Mouse (Mus musculus) lung, embryonic 15.5 days (tissue): ENCODE measurements around the gene Synrg. TPM values are rescaled to one million over a fixed set of nuclear protein-coding genes. Genes with fewer than 3 reads are reported as not detected.

Experiments
- ATAC-seq: fragments of 200-750 bp; cut with Nextera tagmentation; 2 replicates; pipeline ENCODE4 v1.8.0; 2017; ENCODE audit warnings: moderate number of reproducible peaks, borderline replicate concordance; ENCODE audit not compliant: low FRiP score, low TSS enrichment; ENCODE audit errors: extremely low read depth
- H3K27ac ChIP-seq: fragments of 300-500 bp; sonication (generic); 2 replicates; pipeline ENCODE4 v1.5.1; 2015; ENCODE audit warnings: moderate library complexity, mild to moderate bottlenecking, inconsistent platforms
- H3K27me3 ChIP-seq: fragments of 300-500 bp; sonication (generic); 2 replicates; pipeline ENCODE4 v1.6.1; 2015; ENCODE audit warnings: inconsistent platforms
- H3K36me3 ChIP-seq: fragments of 300-500 bp; sonication (generic); 2 replicates; pipeline ENCODE4 v1.6.1; 2015; ENCODE audit warnings: inconsistent platforms
- H3K4me1 ChIP-seq: fragments of 300-500 bp; sonication (generic); 2 replicates; pipeline ENCODE4 v1.6.1; 2015; ENCODE audit warnings: inconsistent platforms
- H3K4me2 ChIP-seq: fragments of 300-500 bp; sonication (generic); 2 replicates; pipeline ENCODE4 v1.6.1; 2015; ENCODE audit warnings: inconsistent platforms, mild to moderate bottlenecking, moderate library complexity
- H3K4me3 ChIP-seq: fragments of 300-500 bp; sonication (generic); 2 replicates; pipeline ENCODE4 v1.5.1; 2015; ENCODE audit warnings: mild to moderate bottlenecking, inconsistent platforms
- H3K9ac ChIP-seq: fragments of 300-500 bp; sonication (generic); 2 replicates; pipeline ENCODE4 v1.6.1; 2015; ENCODE audit warnings: inconsistent platforms
- H3K9me3 ChIP-seq: fragments of 300-500 bp; sonication (generic); 2 replicates; pipeline ENCODE4 v1.6.1; 2016; ENCODE audit warnings: inconsistent platforms
- WGBS: fragments of 180-500 bp; shearing (Covaris S2); methylation state at CpG from one replicate; pipeline ENCODE4 v1.1.7; 2015; 5-methylcytosine and 5-hydroxymethylcytosine counted together
- polyA plus RNA-seq: library from polyadenylated mRNA; unstranded; fragments of >200 nt; fragmentation: Nextera tagmentation; extraction: Ambion mirVana; gene quantifications from 2 replicates; pipeline ENCODE4 v1.2.1, GENCODE M21; 2015

The Synrg gene
- polyA plus RNA-seq, 1 experiment from 2014 or later: 11.3 TPM

GRCm38 (mm10) chr11:84016147-84016809, 52.0 kb downstream of the Synrg start:
- WGBS: 70% methylated on average over 6 of the region's 6 CpGs
- Histone ChIP-seq H3K9ac (no peak overlapping the region), H3K27ac (no peak overlapping the region), H3K4me1 (no peaks in the 10 kb centered on the region), H3K4me2 (no peak overlapping the region), H3K27me3 (no peaks in the 10 kb centered on the region), H3K36me3 (peaks cover 5% of the 10 kb centered on the region; the same call in 1 of the 2 replicates), H3K4me3 (no peak overlapping the region), H3K9me3 (no peaks in the 10 kb centered on the region)
- ATAC-seq: no peak

- WGBS: 83% methylated on average over 7 of the region's 7 CpGs
- no peak overlapping the region for H3K4me3 ChIP-seq
- ATAC-seq: no peak
- H3K4me2 ChIP-seq: no peak overlapping the region
- no peak overlapping the region for H3K9ac ChIP-seq
- peaks cover 7% of the 10 kb centered on the region; the same call in 1 of the 2 replicates for H3K36me3 ChIP-seq
- H3K4me1 ChIP-seq: no peaks in the 10 kb centered on the region
- no peaks in the 10 kb centered on the region for H3K9me3 ChIP-seq
- H3K27me3 ChIP-seq: no peaks in the 10 kb centered on the region
- no peak overlapping the region for H3K27ac ChIP-seq
Observed at GRCm38 (mm10) chr11:84016810-84017508, 52.7 kb downstream of the Synrg start.

GRCm38 (mm10) chr11:84027231-84027630, 63.0 kb downstream of the Synrg start:
- WGBS: 68% methylated on average over 5 of the region's 5 CpGs
- Histone ChIP-seq H3K4me2 (no peak overlapping the region), H3K4me1 (0 out of 2 replicates have a peak, but pooled peaks cover 14% of the 10 kb centered on the region), H3K9me3 (no peaks in the 10 kb centered on the region), H3K9ac (no peak overlapping the region), H3K4me3 (no peak overlapping the region), H3K27ac (no peak overlapping the region), H3K27me3 (no peaks in the 10 kb centered on the region), H3K36me3 (peaks cover 31% of the 10 kb centered on the region)
- ATAC-seq: no peak

GRCm38 (mm10) chr11:84028271-84029028, 64.2 kb downstream of the Synrg start:
- no peaks in the 10 kb centered on the region for H3K9me3 ChIP-seq
- peaks cover 35% of the 10 kb centered on the region for H3K36me3 ChIP-seq
- 0 out of 2 replicates have a peak, but pooled peaks cover 14% of the 10 kb centered on the region for H3K4me1 ChIP-seq
- WGBS: 49% methylated on average over 9 of the region's 9 CpGs
- H3K4me2 ChIP-seq: no peak overlapping the region
- H3K27ac ChIP-seq: peak overlapping the region; percentile 46; the same call in 1 of the 2 replicates
- no peak overlapping the region for H3K9ac ChIP-seq
- no peaks in the 10 kb centered on the region for H3K27me3 ChIP-seq
- H3K4me3 ChIP-seq: no peak overlapping the region
- ATAC-seq: peak; percentile 49; the same call in 1 of the 2 replicates

- H3K9ac ChIP-seq: no peak overlapping the region
- no peak for ATAC-seq
- no peaks in the 10 kb centered on the region for H3K27me3 ChIP-seq
- no peak overlapping the region for H3K4me2 ChIP-seq
- no peak overlapping the region for H3K4me3 ChIP-seq
- WGBS: 43% methylated on average over 9 of the region's 9 CpGs
- H3K27ac ChIP-seq: no peak overlapping the region
- peaks cover 4% of the 10 kb centered on the region; the same call in 1 of the 2 replicates for H3K36me3 ChIP-seq
- H3K4me1 ChIP-seq: 0 out of 2 replicates have a peak, but pooled peaks cover 14% of the 10 kb centered on the region
- H3K9me3 ChIP-seq: no peaks in the 10 kb centered on the region
Observed at GRCm38 (mm10) chr11:84031971-84032370, 67.7 kb downstream of the Synrg start.

GRCm38 (mm10) chr11:84032559-84032958, 68.3 kb downstream of the Synrg start:
- 0 out of 2 replicates have a peak, but pooled peaks cover 14% of the 10 kb centered on the region for H3K4me1 ChIP-seq
- no peaks in the 10 kb centered on the region for H3K9me3 ChIP-seq
- H3K27me3 ChIP-seq: no peaks in the 10 kb centered on the region
- H3K36me3 ChIP-seq: 0 out of 2 replicates have a peak, but pooled peaks cover 4% of the 10 kb centered on the region
- no peak for ATAC-seq
- no peak overlapping the region for H3K9ac ChIP-seq
- no peak overlapping the region for H3K27ac ChIP-seq
- no peak overlapping the region for H3K4me2 ChIP-seq
- 70% methylated on average over 5 of the region's 5 CpGs for WGBS
- H3K4me3 ChIP-seq: no peak overlapping the region

- 83% methylated on average over 5 of the region's 5 CpGs for WGBS
- Histone ChIP-seq H3K4me2 (no peak overlapping the region), H3K4me1 (0 out of 2 replicates have a peak, but pooled peaks cover 6% of the 10 kb centered on the region), H3K4me3 (no peak overlapping the region), H3K36me3 (0 out of 2 replicates have a peak, but pooled peaks cover 4% of the 10 kb centered on the region), H3K27ac (no peak overlapping the region), H3K9me3 (no peaks in the 10 kb centered on the region), H3K27me3 (no peaks in the 10 kb centered on the region), H3K9ac (no peak overlapping the region)
- ATAC-seq: no peak
Observed at GRCm38 (mm10) chr11:84033671-84034070, 69.4 kb downstream of the Synrg start.

GRCm38 (mm10) chr11:84040621-84041020, 76.4 kb downstream of the Synrg start:
- Histone ChIP-seq H3K4me1 (peaks cover 19% of the 10 kb centered on the region), H3K9ac (no peak overlapping the region), H3K36me3 (no peaks in the 10 kb centered on the region), H3K27me3 (no peaks in the 10 kb centered on the region), H3K9me3 (no peaks in the 10 kb centered on the region), H3K4me3 (no peak overlapping the region), H3K27ac (no peak overlapping the region), H3K4me2 (no peak overlapping the region)
- 0 out of 2 replicates have a peak, but pooled peaks have one; percentile 23 for ATAC-seq
- WGBS: 46% methylated on average over 6 of the region's 6 CpGs

GRCm38 (mm10) chr11:84042808-84043762, 78.9 kb downstream of the Synrg start:
- no peaks in the 10 kb centered on the region for H3K36me3 ChIP-seq
- WGBS: 57% methylated on average over 14 of the region's 14 CpGs
- H3K4me3 ChIP-seq: no peak overlapping the region
- peaks cover 25% of the 10 kb centered on the region for H3K4me1 ChIP-seq
- no peak overlapping the region for H3K27ac ChIP-seq
- no peaks in the 10 kb centered on the region for H3K9me3 ChIP-seq
- H3K4me2 ChIP-seq: no peak overlapping the region
- no peak overlapping the region for H3K9ac ChIP-seq
- H3K27me3 ChIP-seq: no peaks in the 10 kb centered on the region
- ATAC-seq: peak; percentile 28; the same call in 1 of the 2 replicates

GRCm38 (mm10) chr11:84044988-84045387, 80.8 kb downstream of the Synrg start:
- H3K36me3 ChIP-seq: no peaks in the 10 kb centered on the region
- no peaks in the 10 kb centered on the region for H3K9me3 ChIP-seq
- no peak overlapping the region for H3K9ac ChIP-seq
- H3K27me3 ChIP-seq: no peaks in the 10 kb centered on the region
- 38% methylated on average over 1 of the region's 1 CpGs for WGBS
- no peak overlapping the region for H3K4me3 ChIP-seq
- no peak for ATAC-seq
- peaks cover 37% of the 10 kb centered on the region for H3K4me1 ChIP-seq
- H3K4me2 ChIP-seq: no peak overlapping the region
- H3K27ac ChIP-seq: no peak overlapping the region

- Histone ChIP-seq H3K36me3 (no peaks in the 10 kb centered on the region), H3K4me3 (no peak overlapping the region), H3K4me2 (no peak overlapping the region), H3K9me3 (no peaks in the 10 kb centered on the region), H3K27me3 (no peaks in the 10 kb centered on the region), H3K27ac (peak overlapping the region; percentile 77), H3K4me1 (peaks cover 28% of the 10 kb centered on the region), H3K9ac (no peak overlapping the region)
- ATAC-seq: no peak
- WGBS: 48% methylated on average over 4 of the region's 4 CpGs
Observed at GRCm38 (mm10) chr11:84047270-84047669, 83.0 kb downstream of the Synrg start.
